Mouse (Mus musculus): ENCODE results near the gene Kiss1r. TPM values are rescaled to one million over a fixed set of nuclear protein-coding genes. Genes with fewer than 3 reads are reported as not detected.

Gene Kiss1r
- total and polyA plus RNA-seq, 2 experiments from 2014 or later, result 0.57 TPM; not detected in 1

DNA sequence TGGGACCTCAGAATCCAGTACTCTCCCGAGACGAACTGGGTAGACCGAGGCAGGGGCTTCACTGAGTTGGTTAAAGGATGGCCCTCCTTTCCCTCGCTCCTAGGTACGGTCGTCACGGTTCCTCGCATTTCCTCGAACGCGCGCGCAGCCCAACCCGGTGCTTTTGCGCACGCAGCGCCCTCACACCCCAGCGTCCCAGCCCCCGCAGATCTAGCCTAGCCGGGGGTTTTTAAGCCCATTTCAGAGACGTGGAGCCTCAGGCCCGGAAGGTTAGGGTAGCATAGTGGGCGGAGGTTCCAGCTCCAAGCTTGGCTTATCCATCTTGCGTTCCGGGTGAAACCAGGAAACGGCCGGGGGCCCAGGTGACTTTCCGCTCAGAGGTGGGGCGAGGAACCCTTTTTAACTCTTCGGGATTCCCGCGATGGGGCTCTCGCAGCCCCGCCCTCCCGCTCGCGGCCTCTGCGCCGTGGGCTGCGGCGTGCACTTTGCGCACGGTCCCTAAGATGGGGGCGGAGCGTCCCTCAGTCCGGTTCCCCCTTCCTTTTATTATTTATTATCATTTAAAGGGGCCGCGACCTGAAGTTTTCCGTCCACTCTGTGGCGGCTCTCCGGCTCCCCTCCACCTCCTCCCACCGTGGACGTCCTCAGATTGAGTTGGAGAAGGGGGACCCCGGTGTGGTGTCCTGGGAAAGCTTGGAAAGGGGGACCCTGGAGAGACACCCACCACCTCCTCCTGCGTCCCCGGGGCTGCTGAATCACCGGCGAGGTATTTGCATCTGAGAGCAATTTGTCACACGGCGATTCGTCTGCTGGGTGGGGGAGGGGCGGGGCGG lies 9.9 kb downstream of the Kiss1r start, which contains the start of gene Arid3a:
TSS of gene Arid3a (plus strand) at position 553 of the 833 bp plus-strand sequence.
- H3K4me3 ChIP-seq (ENCODE audit: low read depth, low read length), result peak within 1 kb of the TSS; percentile 88
- H3K4me1 ChIP-seq (ENCODE audit: control insufficient read depth, insufficient read depth), result peaks cover 19% of the 10 kb centered on the region; the same call in 1 of the 2 replicates
- H3K36me3 ChIP-seq (replicated peaks; ENCODE audit: control insufficient read depth, insufficient read depth, low read length), result 0 out of 2 replicates have a peak, but pooled peaks cover 7% of the 10 kb centered on the region
- ATAC-seq (ENCODE audit: insufficient read depth, low read depth) (peak; percentile 77), DNase-seq (ENCODE audit: low spot score) (peak; percentile 89)
- peaks cover 17% of the 10 kb centered on the region for H3K27me3 ChIP-seq (ENCODE audit: control insufficient read depth, insufficient read depth, low read length)
- WGBS, result under 1% methylated on average over 63 of the region's 63 CpGs
- no peaks in the 10 kb centered on the region for H3K9me3 ChIP-seq (replicated peaks; ENCODE audit: control insufficient read depth, low read length)
- TF ChIP-seq CTCF (IDR thresholded peaks at IDR 0.05; ENCODE audit: low read depth) (no peak), EP300 (IDR thresholded peaks at IDR 0.05; ENCODE audit: low read depth) (no peak)
- peak within 1 kb of the TSS; percentile 86 for H3K27ac ChIP-seq (ENCODE audit: low read depth)
- peak within 1 kb of the TSS; percentile 86 for H3K9ac ChIP-seq (replicated peaks; ENCODE audit: low read depth, low read length)
- peak within 1 kb of the TSS; percentile 95 for H3K4me2 ChIP-seq (ENCODE audit: low read depth, low read length)

DNA sequence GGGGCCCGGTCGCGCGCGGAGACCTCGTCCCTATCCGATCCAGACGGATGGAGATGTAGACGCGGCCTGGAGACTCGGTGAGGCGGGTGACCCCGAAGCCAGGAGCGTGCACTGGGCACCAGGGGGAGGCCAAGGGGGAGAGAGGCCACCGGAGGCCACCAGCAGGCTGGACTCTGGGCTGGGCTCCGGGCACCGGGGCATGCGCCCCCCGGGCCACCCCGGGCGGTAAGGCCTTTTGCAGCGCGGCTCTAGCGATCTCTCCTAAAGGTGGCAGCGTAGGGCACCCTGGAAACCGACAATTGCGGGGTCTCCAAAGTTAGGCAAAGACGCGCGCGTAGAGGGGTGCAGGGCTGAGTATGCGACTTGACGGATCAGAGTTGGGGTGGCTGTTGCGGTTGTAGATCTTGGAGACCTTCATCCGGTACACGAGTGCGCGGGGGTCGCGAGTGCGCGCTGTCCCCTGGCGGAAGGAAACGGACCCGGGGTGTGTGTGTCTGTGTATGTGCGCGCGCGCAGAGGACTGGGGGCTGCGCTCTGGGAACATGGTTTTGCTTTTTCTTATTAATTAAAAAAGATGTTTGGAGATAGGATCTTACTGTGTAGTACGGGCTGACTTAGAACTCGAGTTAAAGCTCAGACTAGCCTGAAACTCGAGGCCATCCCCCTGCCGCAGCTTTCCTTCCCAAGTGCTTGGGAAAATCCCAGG lies 10.7 kb downstream of the Kiss1r start:
- Histone ChIP-seq H3K4me1 (ENCODE audit: control insufficient read depth, insufficient read depth) (peaks cover 19% of the 10 kb centered on the region), H3K4me2 (ENCODE audit: low read depth, low read length) (peak overlapping the region; percentile 95), H3K9me3 (replicated peaks; ENCODE audit: control insufficient read depth, low read length) (no peaks in the 10 kb centered on the region), H3K36me3 (replicated peaks; ENCODE audit: control insufficient read depth, insufficient read depth, low read length) (0 out of 2 replicates have a peak, but pooled peaks cover 7% of the 10 kb centered on the region), H3K9ac (replicated peaks; ENCODE audit: low read depth, low read length) (peak overlapping the region; percentile 86), H3K27me3 (ENCODE audit: control insufficient read depth, insufficient read depth, low read length) (peaks cover 9% of the 10 kb centered on the region), H3K27ac (ENCODE audit: low read depth) (peak overlapping the region; percentile 86), H3K4me3 (ENCODE audit: low read depth, low read length) (peak overlapping the region; percentile 88)
- no peak for DNase-seq (ENCODE audit: low spot score)
- WGBS, result under 1% methylated on average over 52 of the region's 54 CpGs
- ATAC-seq (ENCODE audit: insufficient read depth, low read depth), result peak; percentile 28
- TF ChIP-seq EP300 (IDR thresholded peaks at IDR 0.05; ENCODE audit: low read depth) (no peak), CTCF (IDR thresholded peaks at IDR 0.05; ENCODE audit: low read depth) (no peak)

GRCm38 (mm10) chr10:79928030-79928694 lies 11.4 kb downstream of the Kiss1r start:
- no peaks in the 10 kb centered on the region for H3K9me3 ChIP-seq (replicated peaks; ENCODE audit: control insufficient read depth, low read length)
- H3K36me3 ChIP-seq (replicated peaks; ENCODE audit: control insufficient read depth, insufficient read depth, low read length), result 0 out of 2 replicates have a peak, but pooled peaks cover 7% of the 10 kb centered on the region
- no peak for ATAC-seq (ENCODE audit: insufficient read depth, low read depth)
- TF ChIP-seq EP300 (IDR thresholded peaks at IDR 0.05; ENCODE audit: low read depth), result no peak
- no peak for TF ChIP-seq CTCF (IDR thresholded peaks at IDR 0.05; ENCODE audit: low read depth)
- DNase-seq (ENCODE audit: low spot score), result no peak
- H3K9ac ChIP-seq (replicated peaks; ENCODE audit: low read depth, low read length), result peak overlapping the region; percentile 86
- 2% methylated on average over 26 of the region's 29 CpGs for WGBS
- peak overlapping the region; percentile 95 for H3K4me2 ChIP-seq (ENCODE audit: low read depth, low read length)
- peak overlapping the region; percentile 86 for H3K27ac ChIP-seq (ENCODE audit: low read depth)
- peaks cover 2% of the 10 kb centered on the region; the same call in 1 of the 2 replicates for H3K27me3 ChIP-seq (ENCODE audit: control insufficient read depth, insufficient read depth, low read length)
- peaks cover 25% of the 10 kb centered on the region for H3K4me1 ChIP-seq (ENCODE audit: control insufficient read depth, insufficient read depth)
- H3K4me3 ChIP-seq (ENCODE audit: low read depth, low read length), result peak overlapping the region; percentile 88

DNA sequence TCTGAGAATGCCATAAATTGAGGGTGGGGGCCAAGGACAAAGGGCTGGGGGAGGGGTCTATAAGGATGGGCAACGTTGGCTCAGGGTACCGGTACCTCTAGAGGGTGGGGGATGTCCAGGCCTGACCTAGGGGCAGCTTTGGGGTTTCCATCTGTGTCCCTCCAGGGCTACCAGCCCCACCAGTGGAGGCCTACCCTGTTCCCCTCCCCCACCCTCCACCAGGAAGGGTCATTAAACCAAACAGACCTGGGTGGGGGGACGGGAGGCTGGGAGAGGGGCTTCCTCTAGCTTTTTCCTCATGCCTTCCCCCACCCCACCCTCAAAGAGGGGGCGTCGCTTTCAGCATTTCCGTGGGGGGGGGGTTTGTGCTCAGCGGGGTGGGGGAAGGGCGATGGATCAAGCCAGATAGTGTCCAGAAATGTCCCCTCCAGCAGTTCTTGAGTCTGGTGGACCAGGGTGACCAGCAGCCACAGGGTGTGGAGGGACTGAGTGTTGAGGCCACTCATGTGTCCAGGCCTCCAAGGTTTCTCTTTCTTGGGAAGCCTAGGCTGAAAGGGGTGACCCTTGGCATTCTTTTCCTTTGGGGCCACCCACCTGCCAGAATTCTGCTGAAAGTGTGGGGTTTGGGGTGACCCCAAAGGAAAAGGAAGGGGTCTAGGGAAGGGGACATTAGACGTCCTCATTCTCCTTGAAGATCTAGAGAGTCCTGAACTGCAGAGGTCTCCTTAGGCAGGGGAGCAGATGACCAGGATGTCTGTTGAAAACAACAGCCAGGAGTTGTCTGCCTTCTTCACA lies 12.3 kb downstream of the Kiss1r start:
- H3K9me3 ChIP-seq (replicated peaks; ENCODE audit: control insufficient read depth, low read length), result no peaks in the 10 kb centered on the region
- H3K27me3 ChIP-seq (ENCODE audit: control insufficient read depth, insufficient read depth, low read length), result no peaks in the 10 kb centered on the region
- H3K36me3 ChIP-seq (replicated peaks; ENCODE audit: control insufficient read depth, insufficient read depth, low read length), result 0 out of 2 replicates have a peak, but pooled peaks cover 7% of the 10 kb centered on the region
- H3K9ac ChIP-seq (replicated peaks; ENCODE audit: low read depth, low read length), result no peak overlapping the region
- ATAC-seq (ENCODE audit: insufficient read depth, low read depth) (no peak), DNase-seq (ENCODE audit: low spot score) (no peak)
- no peak overlapping the region for H3K27ac ChIP-seq (ENCODE audit: low read depth)
- H3K4me3 ChIP-seq (ENCODE audit: low read depth, low read length), result no peak overlapping the region
- TF ChIP-seq EP300 (IDR thresholded peaks at IDR 0.05; ENCODE audit: low read depth), result no peak
- TF ChIP-seq CTCF (IDR thresholded peaks at IDR 0.05; ENCODE audit: low read depth), result no peak
- H3K4me2 ChIP-seq (ENCODE audit: low read depth, low read length), result peak overlapping the region; percentile 95
- peaks cover 25% of the 10 kb centered on the region for H3K4me1 ChIP-seq (ENCODE audit: control insufficient read depth, insufficient read depth)
- 36% methylated on average over 7 of the region's 9 CpGs for WGBS

All from heart, postnatal 0 days (tissue).